Mouse (Mus musculus) lung, adult 2 months (tissue): ENCODE measurements around the gene Trak1.

Source experiments
- CTCF ChIP-seq: fragments of 200-500 bp; IDR thresholded peaks from 2 replicates; pipeline ENCODE4 v1.5.1; 2011; ENCODE audit warnings: mild to moderate bottlenecking, low read length, control low read depth; ENCODE audit not compliant: insufficient read depth
- POLR2A ChIP-seq: fragments of 200-500 bp; IDR thresholded peaks from 2 replicates; pipeline ENCODE4 v1.6.1; 2011; ENCODE audit warnings: low read depth, mild to moderate bottlenecking, control low read depth, low read length, borderline replicate concordance; ENCODE audit errors: extremely low read depth

DNA sequence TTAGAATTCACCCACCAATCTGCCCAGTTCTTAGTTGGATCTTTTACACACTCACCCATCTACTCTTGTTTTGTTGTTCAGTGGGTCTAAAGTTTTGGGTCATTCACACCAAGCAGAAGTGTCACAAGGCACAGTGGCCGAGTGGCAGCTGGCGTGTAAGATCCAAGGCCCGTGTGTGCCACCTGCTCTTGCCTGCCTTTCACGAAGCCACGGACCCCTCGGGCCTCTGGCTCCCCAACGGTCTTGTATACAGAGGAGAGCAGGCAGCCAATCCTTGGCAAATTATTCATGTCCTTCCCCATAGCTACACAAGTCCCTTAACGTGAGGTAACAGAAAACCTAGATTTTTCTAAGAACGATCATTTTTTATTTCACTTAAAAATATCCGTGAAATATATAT lies 7.2 kb downstream of the Trak1 start:
- no peak for TF ChIP-seq POLR2A
- TF ChIP-seq CTCF, result no peak
